Mouse (Mus musculus): ENCODE results near the gene Mrm3. TPM values are rescaled to one million over a fixed set of nuclear protein-coding genes. Genes with fewer than 3 reads are reported as not detected.

Gene Mrm3
- polyA plus RNA-seq, 1 experiment = 8.7 TPM

GRCm38 (mm10) chr11:76291960-76292359, 48.4 kb downstream of the Mrm3 start:
- no peaks in the 10 kb centered on the region for H3K36me3 ChIP-seq (ENCODE audit: control insufficient read depth, insufficient read depth, low read length)
- DNase-seq = no peak
- TF ChIP-seq POLR2A (IDR thresholded peaks at IDR 0.05; ENCODE audit: low read depth, low read length) (no peak), CTCF (conservative IDR thresholded peaks at IDR 0.05; ENCODE audit: insufficient read depth, insufficient read length, low read depth, low read length) (no peak)
- WGBS = 65% methylated on average over 4 of the region's 4 CpGs
- no peak overlapping the region for H3K4me3 ChIP-seq (ENCODE audit: insufficient read depth, low read depth, low read length)
- no peaks in the 10 kb centered on the region; the same call in 1 of the 2 replicates for H3K4me1 ChIP-seq (ENCODE audit: control insufficient read depth, insufficient read depth, low read length)
- H3K27me3 ChIP-seq (replicated peaks; ENCODE audit: control insufficient read depth, insufficient read depth, low read length) = no peaks in the 10 kb centered on the region
- H3K27ac ChIP-seq (ENCODE audit: insufficient read depth, low read depth, low read length) = peak overlapping the region; percentile 40

- H3K27ac ChIP-seq (ENCODE audit: insufficient read depth, low read depth, low read length) = peak overlapping the region; percentile 40
- no peaks in the 10 kb centered on the region for H3K36me3 ChIP-seq (ENCODE audit: control insufficient read depth, insufficient read depth, low read length)
- H3K4me1 ChIP-seq (ENCODE audit: control insufficient read depth, insufficient read depth, low read length) = no peaks in the 10 kb centered on the region; the same call in 1 of the 2 replicates
- DNase-seq = peak; percentile 83
- TF ChIP-seq POLR2A (IDR thresholded peaks at IDR 0.05; ENCODE audit: low read depth, low read length) (no peak), CTCF (conservative IDR thresholded peaks at IDR 0.05; ENCODE audit: insufficient read depth, insufficient read length, low read depth, low read length) (no peak)
- H3K4me3 ChIP-seq (ENCODE audit: insufficient read depth, low read depth, low read length) = no peak overlapping the region
- no peaks in the 10 kb centered on the region for H3K27me3 ChIP-seq (replicated peaks; ENCODE audit: control insufficient read depth, insufficient read depth, low read length)
- WGBS = 48% methylated on average over 15 of the region's 15 CpGs
These were observed 48.9 kb downstream of the Mrm3 start for GRCm38 (mm10) chr11:76292398-76292797.

- DNase-seq = peak; percentile 73
- H3K4me3 ChIP-seq (ENCODE audit: insufficient read depth, low read depth, low read length) = no peak overlapping the region
- no peaks in the 10 kb centered on the region for H3K36me3 ChIP-seq (ENCODE audit: control insufficient read depth, insufficient read depth, low read length)
- WGBS = 70% methylated on average over 6 of the region's 6 CpGs
- no peaks in the 10 kb centered on the region for H3K27me3 ChIP-seq (replicated peaks; ENCODE audit: control insufficient read depth, insufficient read depth, low read length)
- TF ChIP-seq POLR2A (IDR thresholded peaks at IDR 0.05; ENCODE audit: low read depth, low read length) = no peak
- no peak for TF ChIP-seq CTCF (conservative IDR thresholded peaks at IDR 0.05; ENCODE audit: insufficient read depth, insufficient read length, low read depth, low read length)
- H3K4me1 ChIP-seq (ENCODE audit: control insufficient read depth, insufficient read depth, low read length) = no peaks in the 10 kb centered on the region; the same call in 1 of the 2 replicates
- peak overlapping the region; percentile 36 for H3K27ac ChIP-seq (ENCODE audit: insufficient read depth, low read depth, low read length)
These were observed 49.3 kb downstream of the Mrm3 start for GRCm38 (mm10) chr11:76292831-76293230.

GRCm38 (mm10) chr11:76294078-76294477, 50.6 kb downstream of the Mrm3 start:
- no peaks in the 10 kb centered on the region for H3K36me3 ChIP-seq (ENCODE audit: control insufficient read depth, insufficient read depth, low read length)
- 63% methylated on average over 5 of the region's 5 CpGs for WGBS
- H3K27me3 ChIP-seq (replicated peaks; ENCODE audit: control insufficient read depth, insufficient read depth, low read length) = no peaks in the 10 kb centered on the region
- no peaks in the 10 kb centered on the region; the same call in 1 of the 2 replicates for H3K4me1 ChIP-seq (ENCODE audit: control insufficient read depth, insufficient read depth, low read length)
- no peak for DNase-seq
- H3K4me3 ChIP-seq (ENCODE audit: insufficient read depth, low read depth, low read length) = no peak overlapping the region
- TF ChIP-seq POLR2A (IDR thresholded peaks at IDR 0.05; ENCODE audit: low read depth, low read length) = no peak
- TF ChIP-seq CTCF (conservative IDR thresholded peaks at IDR 0.05; ENCODE audit: insufficient read depth, insufficient read length, low read depth, low read length) = no peak
- H3K27ac ChIP-seq (ENCODE audit: insufficient read depth, low read depth, low read length) = no peak overlapping the region

- H3K4me3 ChIP-seq (ENCODE audit: insufficient read depth, low read depth, low read length) = no peak overlapping the region
- TF ChIP-seq POLR2A (IDR thresholded peaks at IDR 0.05; ENCODE audit: low read depth, low read length) (no peak), CTCF (conservative IDR thresholded peaks at IDR 0.05; ENCODE audit: insufficient read depth, insufficient read length, low read depth, low read length) (no peak)
- no peaks in the 10 kb centered on the region; the same call in 1 of the 2 replicates for H3K4me1 ChIP-seq (ENCODE audit: control insufficient read depth, insufficient read depth, low read length)
- DNase-seq = peak; percentile 31
- no peak overlapping the region for H3K27ac ChIP-seq (ENCODE audit: insufficient read depth, low read depth, low read length)
- no peaks in the 10 kb centered on the region for H3K27me3 ChIP-seq (replicated peaks; ENCODE audit: control insufficient read depth, insufficient read depth, low read length)
- no peaks in the 10 kb centered on the region for H3K36me3 ChIP-seq (ENCODE audit: control insufficient read depth, insufficient read depth, low read length)
- WGBS = 38% methylated on average over 9 of the region's 9 CpGs
These were observed 51.3 kb downstream of the Mrm3 start for GRCm38 (mm10) chr11:76294836-76295235.

- WGBS = 88% methylated on average over 9 of the region's 9 CpGs
These were observed 53.7 kb downstream of the Mrm3 start for GRCm38 (mm10) chr11:76297252-76297651.

GRCm38 (mm10) chr11:76298457-76299000, 55.0 kb downstream of the Mrm3 start:
- 78% methylated on average over 9 of the region's 9 CpGs for WGBS
- Histone ChIP-seq H3K4me1 (ENCODE audit: control insufficient read depth, insufficient read depth, low read length) (no peaks in the 10 kb centered on the region; the same call in 1 of the 2 replicates), H3K36me3 (ENCODE audit: control insufficient read depth, insufficient read depth, low read length) (no peaks in the 10 kb centered on the region), H3K4me3 (ENCODE audit: insufficient read depth, low read depth, low read length) (no peak overlapping the region), H3K27me3 (replicated peaks; ENCODE audit: control insufficient read depth, insufficient read depth, low read length) (no peaks in the 10 kb centered on the region), H3K27ac (ENCODE audit: insufficient read depth, low read depth, low read length) (no peak overlapping the region)
- TF ChIP-seq CTCF (conservative IDR thresholded peaks at IDR 0.05; ENCODE audit: insufficient read depth, insufficient read length, low read depth, low read length) (no peak), POLR2A (IDR thresholded peaks at IDR 0.05; ENCODE audit: low read depth, low read length) (no peak)
- DNase-seq = no peak

More at GRCm38 (mm10) chr11:76297252-76297651, 53.7 kb downstream of the Mrm3 start:
- Histone ChIP-seq H3K36me3 (ENCODE audit: control insufficient read depth, insufficient read depth, low read length) (no peaks in the 10 kb centered on the region), H3K27me3 (replicated peaks; ENCODE audit: control insufficient read depth, insufficient read depth, low read length) (no peaks in the 10 kb centered on the region), H3K27ac (ENCODE audit: insufficient read depth, low read depth, low read length) (no peak overlapping the region), H3K4me1 (ENCODE audit: control insufficient read depth, insufficient read depth, low read length) (no peaks in the 10 kb centered on the region; the same call in 1 of the 2 replicates), H3K4me3 (ENCODE audit: insufficient read depth, low read depth, low read length) (no peak overlapping the region)
- DNase-seq = no peak
- TF ChIP-seq CTCF (conservative IDR thresholded peaks at IDR 0.05; ENCODE audit: insufficient read depth, insufficient read length, low read depth, low read length) = no peak
- TF ChIP-seq POLR2A (IDR thresholded peaks at IDR 0.05; ENCODE audit: low read depth, low read length) = no peak

Other genes starting within 250 kb of the Mrm3 start
- 0.08 and 0.10 TPM in 2 replicates for gene 1700016K19Rik, start 243.8 kb upstream of the Mrm3 start, polyA plus RNA-seq (2012; rRNA removed)
- gene Rflnb, start 215.9 kb upstream of the Mrm3 start, polyA plus RNA-seq (2012; rRNA removed) = 15.8 and 18.8 TPM in 2 replicates
- gene Vps53, start 64.1 kb upstream of the Mrm3 start, polyA plus RNA-seq (2012; rRNA removed) = 46.2 and 47.5 TPM in 2 replicates
- 5.8 and 6.1 TPM in 2 replicates for gene Fam57a, start 64.0 kb upstream of the Mrm3 start, polyA plus RNA-seq (2012; rRNA removed)
- gene Dbil5, start 26.1 kb upstream of the Mrm3 start, polyA plus RNA-seq (2012; rRNA removed) = 0.58 and 1.1 TPM in 2 replicates
- 5.1 TPM in 2 replicates for gene Gemin4, start 26.1 kb upstream of the Mrm3 start, polyA plus RNA-seq (2012; rRNA removed)
- 16.2 and 28.0 TPM in 2 replicates for gene Glod4, start within 50 bp of the Mrm3 start, polyA plus RNA-seq (2012; rRNA removed)
- gene Nxn, start 155.4 kb downstream of the Mrm3 start, polyA plus RNA-seq (2012; rRNA removed) = 10.0 and 10.6 TPM in 2 replicates
- 16.1 and 17.4 TPM in 2 replicates for gene Timm22, start 163.2 kb downstream of the Mrm3 start, polyA plus RNA-seq (2012; rRNA removed)